Mouse (Mus musculus) forebrain, postnatal 0 days (tissue): Measurements from ENCODE around the gene Osbpl5. TPM values are rescaled to one million over a fixed set of nuclear protein-coding genes. Genes with fewer than 3 reads are reported as not detected.

Source experiments
- ATAC-seq: fragments of 200-750 bp; cut with Nextera tagmentation; 2 replicates; pipeline ENCODE4 v1.8.0; 2017; ENCODE audit warnings: mild to moderate bottlenecking, moderate library complexity
- DNase-seq: peaks from one replicate; pipeline ENCODE4 v3.0.0-alpha.2; 2015
- H3K27ac ChIP-seq: fragments of 300-500 bp; sonication (generic); 2 replicates; pipeline ENCODE4 v1.5.1; 2014; ENCODE audit warnings: low read depth, mild to moderate bottlenecking, antibody characterized with exemption, low read length, moderate library complexity, mixed read lengths
- H3K27me3 ChIP-seq: fragments of 300-500 bp; sonication (generic); 2 replicates; pipeline ENCODE4 v1.6.1; 2014; ENCODE audit warnings: mild to moderate bottlenecking, low read length, mixed read lengths; ENCODE audit not compliant: insufficient read depth
- H3K36me3 ChIP-seq: fragments of 300-500 bp; sonication (generic); 2 replicates; pipeline ENCODE4 v1.6.1; 2014; ENCODE audit warnings: mild to moderate bottlenecking, moderate library complexity; ENCODE audit not compliant: insufficient read depth
- H3K4me1 ChIP-seq: fragments of 300-500 bp; sonication (generic); 2 replicates; pipeline ENCODE4 v1.6.1; 2014; ENCODE audit warnings: antibody characterized with exemption; ENCODE audit not compliant: insufficient read depth
- H3K4me2 ChIP-seq: fragments of 300-500 bp; sonication (generic); 2 replicates; pipeline ENCODE4 v1.6.1; 2014; ENCODE audit warnings: low read depth, mild to moderate bottlenecking, moderate library complexity
- H3K4me3 ChIP-seq: fragments of 300-500 bp; sonication (generic); 2 replicates; pipeline ENCODE4 v1.5.1; 2014; ENCODE audit warnings: low read depth, low read length, mixed read lengths
- H3K9ac ChIP-seq: fragments of 300-500 bp; sonication (generic); 2 replicates; pipeline ENCODE4 v1.6.1; 2014; ENCODE audit warnings: mild to moderate bottlenecking
- H3K9me3 ChIP-seq: fragments of 300-500 bp; sonication (generic); 2 replicates; pipeline ENCODE4 v1.6.1; 2016; ENCODE audit warnings: low read length
- CTCF ChIP-seq: sonication (generic); IDR thresholded peaks from 2 replicates; pipeline ENCODE4 v1.5.1; 2016; ENCODE audit warnings: antibody characterized with exemption, control low read depth, low read depth
- WGBS: fragments of 180-500 bp; shearing (Covaris S2); extraction: QIAGEN DNeasy Blood & Tissue Kit; methylation state at CpG from one replicate; pipeline ENCODE4 v1.1.7; 2014; 5-methylcytosine and 5-hydroxymethylcytosine counted together
- polyA plus RNA-seq: library from polyadenylated mRNA; unstranded; fragments of >200 nt; fragmentation: Nextera tagmentation; extraction: Ambion mirVana; gene quantifications from 2 replicates; pipeline ENCODE4 v1.2.1, GENCODE M21; 2015
- total RNA-seq: library from RNA; depleted of rRNA; stranded (reverse); fragments of >200 nt; gene quantifications from 2 replicates; pipeline ENCODE4 v1.2.3, GENCODE M21; 2014

The Osbpl5 gene
- total and polyA plus RNA-seq, 2 experiments from 2014 or later, result 26.2 to 38.3 TPM

DNA sequence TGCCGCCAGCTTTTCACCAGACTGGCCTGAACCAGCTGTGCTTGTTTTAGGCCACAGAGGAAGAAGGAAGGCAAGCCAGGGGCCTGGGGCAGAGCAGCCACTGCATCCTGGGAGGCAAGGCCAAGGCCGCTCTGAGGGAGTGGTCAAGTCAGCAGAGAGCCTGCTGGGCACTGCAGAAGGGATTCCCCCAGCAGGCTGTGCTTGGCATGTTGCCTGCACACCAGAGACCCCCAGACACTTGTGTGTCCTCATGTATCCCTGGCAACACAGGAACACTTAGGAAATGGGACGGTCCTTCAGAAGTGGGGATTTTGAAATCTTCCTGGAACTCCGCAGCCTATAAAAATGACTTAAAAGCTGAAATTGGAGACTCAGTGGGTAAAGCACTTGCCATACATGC is 44.8 kb downstream of the Osbpl5 start:
- H3K4me2 ChIP-seq, result no peak overlapping the region
- 66% methylated on average over 4 of the region's 4 CpGs for WGBS
- no peak for DNase-seq

DNA sequence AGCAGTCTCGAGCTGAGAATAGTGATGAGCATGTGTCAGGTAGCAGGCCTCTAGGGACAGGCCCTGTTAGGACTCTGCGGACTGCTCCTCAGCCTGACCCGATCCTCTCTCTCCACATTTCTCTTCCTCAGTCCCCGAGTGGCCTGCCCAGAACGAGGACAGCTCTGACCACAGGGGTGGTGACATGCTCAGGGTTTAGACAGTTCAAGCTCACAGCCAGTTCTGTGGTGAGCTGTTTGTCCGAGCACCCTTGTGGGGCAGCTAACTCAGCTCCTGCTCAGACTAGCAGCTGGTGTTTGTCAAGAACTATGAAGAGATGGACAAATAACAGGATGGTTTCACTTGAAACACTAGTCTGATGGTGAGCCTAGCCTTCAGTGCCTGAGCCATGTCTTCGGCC is 45.4 kb downstream of the Osbpl5 start:
- Histone ChIP-seq H3K4me1 (no peaks in the 10 kb centered on the region), H3K36me3 (peaks cover 53% of the 10 kb centered on the region), H3K27me3 (no peaks in the 10 kb centered on the region), H3K4me2 (no peak overlapping the region), H3K9me3 (no peaks in the 10 kb centered on the region), H3K27ac (no peak overlapping the region), H3K4me3 (no peak overlapping the region), H3K9ac (no peak overlapping the region)
- TF ChIP-seq CTCF, result no peak
- WGBS, result 77% methylated on average over 7 of the region's 7 CpGs
- no peak for ATAC-seq
- no peak for DNase-seq

More for the DNA sequence above, 44.8 kb downstream of the Osbpl5 start:
- no peak overlapping the region for H3K27ac ChIP-seq
- H3K27me3 ChIP-seq, result no peaks in the 10 kb centered on the region
- H3K9me3 ChIP-seq, result no peaks in the 10 kb centered on the region
- peaks cover 50% of the 10 kb centered on the region for H3K36me3 ChIP-seq
- H3K9ac ChIP-seq, result no peak overlapping the region
- no peaks in the 10 kb centered on the region for H3K4me1 ChIP-seq
- TF ChIP-seq CTCF, result no peak
- H3K4me3 ChIP-seq, result no peak overlapping the region
- no peak for ATAC-seq

DNA sequence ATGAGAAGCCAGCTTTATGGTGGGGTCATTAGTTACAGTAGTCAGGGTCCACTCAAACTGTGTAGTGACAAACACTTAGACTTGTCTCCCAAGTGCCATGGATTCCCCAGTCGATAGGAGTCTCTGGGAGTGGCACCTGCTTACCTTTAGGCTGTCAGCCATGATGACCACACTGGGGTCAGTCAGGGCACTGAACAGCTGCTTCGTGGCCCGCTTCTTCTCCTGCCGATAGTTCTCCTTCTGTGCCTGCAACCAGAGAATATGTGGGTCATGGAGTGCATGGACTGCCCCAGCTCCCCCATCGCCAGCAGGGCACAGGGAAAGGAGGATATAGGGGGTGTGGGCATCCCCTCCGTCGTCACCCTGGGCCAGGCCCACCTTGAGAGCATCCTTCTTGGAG is 47.4 kb downstream of the Osbpl5 start:
- no peaks in the 10 kb centered on the region for H3K4me1 ChIP-seq
- H3K4me2 ChIP-seq, result no peak overlapping the region
- WGBS, result 87% methylated on average over 7 of the region's 7 CpGs
- no peaks in the 10 kb centered on the region for H3K27me3 ChIP-seq
- H3K36me3 ChIP-seq, result peaks cover 59% of the 10 kb centered on the region
- H3K9me3 ChIP-seq, result no peaks in the 10 kb centered on the region
- no peak for ATAC-seq
- H3K9ac ChIP-seq, result no peak overlapping the region
- H3K4me3 ChIP-seq, result no peak overlapping the region
- H3K27ac ChIP-seq, result no peak overlapping the region
- no peak for DNase-seq
- no peak for TF ChIP-seq CTCF

GRCm38 (mm10) chr7:143706697-143707438 is 49.9 kb downstream of the Osbpl5 start:
- Histone ChIP-seq H3K9ac (no peak overlapping the region), H3K27ac (no peak overlapping the region), H3K9me3 (no peaks in the 10 kb centered on the region), H3K4me1 (no peaks in the 10 kb centered on the region), H3K36me3 (peaks cover 70% of the 10 kb centered on the region), H3K4me2 (no peak overlapping the region), H3K4me3 (no peak overlapping the region), H3K27me3 (no peaks in the 10 kb centered on the region)
- peak; percentile 90 for ATAC-seq
- peak; percentile 100 for TF ChIP-seq CTCF
- DNase-seq, result peak; percentile 94
- WGBS, result 39% methylated on average over 7 of the region's 7 CpGs

GRCm38 (mm10) chr7:143696140-143696539 is 60.6 kb downstream of the Osbpl5 start:
- 70% methylated on average over 2 of the region's 2 CpGs for WGBS

GRCm38 (mm10) chr7:143694550-143694949 is 62.2 kb downstream of the Osbpl5 start:
- TF ChIP-seq CTCF, result no peak
- Histone ChIP-seq H3K9ac (no peak overlapping the region), H3K27me3 (no peaks in the 10 kb centered on the region), H3K9me3 (no peaks in the 10 kb centered on the region), H3K4me2 (no peak overlapping the region), H3K4me1 (no peaks in the 10 kb centered on the region), H3K27ac (no peak overlapping the region), H3K4me3 (no peak overlapping the region), H3K36me3 (peaks cover 92% of the 10 kb centered on the region)
- no peak for DNase-seq
- ATAC-seq, result no peak
- WGBS, result 95% methylated on average over 7 of the region's 7 CpGs

More at GRCm38 (mm10) chr7:143696140-143696539, 60.6 kb downstream of the Osbpl5 start:
- Histone ChIP-seq H3K4me3 (no peak overlapping the region), H3K27me3 (no peaks in the 10 kb centered on the region), H3K4me2 (no peak overlapping the region), H3K9me3 (no peaks in the 10 kb centered on the region), H3K4me1 (no peaks in the 10 kb centered on the region), H3K27ac (no peak overlapping the region), H3K36me3 (peaks cover 86% of the 10 kb centered on the region), H3K9ac (no peak overlapping the region)
- ATAC-seq (no peak), DNase-seq (peak; percentile 30)
- peak; percentile 65 for TF ChIP-seq CTCF

GRCm38 (mm10) chr7:143692746-143693510 is 63.9 kb downstream of the Osbpl5 start:
- H3K4me3 ChIP-seq, result no peak overlapping the region
- no peaks in the 10 kb centered on the region for H3K27me3 ChIP-seq
- TF ChIP-seq CTCF, result no peak
- ATAC-seq, result no peak
- H3K27ac ChIP-seq, result no peak overlapping the region
- H3K4me1 ChIP-seq, result no peaks in the 10 kb centered on the region
- no peak overlapping the region for H3K9ac ChIP-seq
- no peaks in the 10 kb centered on the region for H3K9me3 ChIP-seq
- 91% methylated on average over 12 of the region's 12 CpGs for WGBS
- DNase-seq, result no peak
- H3K4me2 ChIP-seq, result no peak overlapping the region
- H3K36me3 ChIP-seq, result peaks cover 88% of the 10 kb centered on the region
